Mouse (Mus musculus): Measurements from ENCODE around the gene Exoc3l4.

DNA sequence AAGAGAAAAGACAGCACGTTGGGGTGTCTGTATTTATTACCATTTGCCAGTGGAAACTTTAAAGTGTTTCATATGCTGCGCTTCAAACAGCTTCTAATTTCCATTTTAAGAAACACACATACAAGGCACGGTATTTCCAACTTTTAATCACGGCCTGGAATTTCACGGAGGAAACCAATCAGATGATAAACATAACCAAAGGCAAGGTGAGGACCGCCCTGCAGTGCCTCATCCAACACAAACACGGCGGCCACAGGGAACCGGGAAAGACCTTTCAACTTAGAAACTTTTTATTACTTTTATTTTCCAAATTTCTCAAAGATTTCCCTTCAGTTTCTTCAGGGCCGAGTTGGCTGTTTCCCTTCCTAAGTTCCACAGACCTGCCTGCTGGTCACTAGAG lies 42.1 kb upstream of the Exoc3l4 start:
- TF ChIP-seq CTCF (conservative IDR thresholded peaks at IDR 0.05; ENCODE audit: insufficient read depth, insufficient read length, low read depth, low read length) (no peak), POLR2A (IDR thresholded peaks at IDR 0.05; ENCODE audit: low read depth, low read length) (no peak)

All from kidney, adult 2 months (tissue).